Mouse (Mus musculus) midbrain, postnatal 0 days (tissue): ENCODE measurements around the gene Lrrc4b. TPM values are rescaled to one million over a fixed set of nuclear protein-coding genes. Genes with fewer than 3 reads are reported as not detected.

Source experiments
- ATAC-seq: fragments of 200-750 bp; cut with Nextera tagmentation; 2 replicates; pipeline ENCODE4 v1.8.0; 2017; ENCODE audit warnings: moderate number of reproducible peaks, mild to moderate bottlenecking, moderate TSS enrichment, moderate library complexity; ENCODE audit not compliant: low FRiP score
- DNase-seq: peaks from one replicate; pipeline ENCODE4 v3.0.0-alpha.2; 2015; ENCODE audit warnings: low spot score
- H3K27ac ChIP-seq: fragments of 300-500 bp; sonication (generic); 2 replicates; pipeline ENCODE4 v1.5.1; 2014; ENCODE audit warnings: low read depth, mild to moderate bottlenecking, low read length, mixed read lengths
- H3K27me3 ChIP-seq: fragments of 300-500 bp; sonication (generic); 2 replicates; pipeline ENCODE4 v1.6.1; 2014; ENCODE audit warnings: low read length, control low read depth, mixed read lengths; ENCODE audit not compliant: insufficient read depth
- H3K36me3 ChIP-seq: fragments of 300-500 bp; sonication (generic); 2 replicates; pipeline ENCODE4 v1.6.1; 2014; ENCODE audit warnings: low read length, control low read depth, mixed read lengths; ENCODE audit not compliant: insufficient read depth
- H3K4me1 ChIP-seq: fragments of 300-500 bp; sonication (generic); 2 replicates; pipeline ENCODE4 v1.6.1; 2014; ENCODE audit warnings: mild to moderate bottlenecking, control low read depth, antibody characterized with exemption, low read length, mixed read lengths; ENCODE audit not compliant: insufficient read depth
- H3K4me2 ChIP-seq: fragments of 300-500 bp; sonication (generic); 2 replicates; pipeline ENCODE4 v1.6.1; 2014; ENCODE audit warnings: low read depth, mild to moderate bottlenecking, low read length, mixed read lengths; ENCODE audit not compliant: poor library complexity, severe bottlenecking
- H3K4me3 ChIP-seq: fragments of 300-500 bp; sonication (generic); 2 replicates; pipeline ENCODE4 v1.5.1; 2014; ENCODE audit warnings: low read depth, mild to moderate bottlenecking, low read length, moderate library complexity
- H3K9ac ChIP-seq: fragments of 300-500 bp; sonication (generic); replicated peaks from 2 replicates; pipeline ENCODE4 v1.6.1; 2014; ENCODE audit warnings: mild to moderate bottlenecking, low read length, moderate library complexity, mixed read lengths; ENCODE audit not compliant: poor library complexity, severe bottlenecking
- H3K9me3 ChIP-seq: fragments of 300-500 bp; sonication (generic); 2 replicates; pipeline ENCODE4 v1.6.1; 2016; ENCODE audit warnings: low read length, control low read depth
- CTCF ChIP-seq: IDR thresholded peaks from 2 replicates; pipeline ENCODE4 v1.5.1; 2016; ENCODE audit warnings: antibody characterized with exemption, mild to moderate bottlenecking
- WGBS: fragments of 180-500 bp; shearing (Covaris S2); extraction: QIAGEN DNeasy Blood & Tissue Kit; methylation state at CpG from one replicate; pipeline ENCODE4 v1.1.7; 2014; 5-methylcytosine and 5-hydroxymethylcytosine counted together
- polyA plus RNA-seq: library from polyadenylated mRNA; unstranded; fragments of >200 nt; fragmentation: Nextera tagmentation; extraction: Ambion mirVana; gene quantifications from 2 replicates; pipeline ENCODE4 v1.2.1, GENCODE M21; 2015
- total RNA-seq: library from RNA; depleted of rRNA; stranded (reverse); fragments of >200 nt; gene quantifications from 2 replicates; pipeline ENCODE4 v1.2.3, GENCODE M21; 2014

Gene Lrrc4b
- total and polyA plus RNA-seq, 2 experiments from 2014 or later = 26.9 to 657 TPM

- H3K9ac ChIP-seq = no peak overlapping the region
- H3K27ac ChIP-seq = no peak overlapping the region
- ATAC-seq = no peak
- no peak overlapping the region for H3K4me3 ChIP-seq
- DNase-seq = no peak
- no peak overlapping the region for H3K4me2 ChIP-seq
- no peaks in the 10 kb centered on the region for H3K9me3 ChIP-seq
- no peak for TF ChIP-seq CTCF
- peaks cover 38% of the 10 kb centered on the region for H3K36me3 ChIP-seq
- H3K4me1 ChIP-seq = no peaks in the 10 kb centered on the region
- WGBS = 86% methylated on average over 7 of the region's 7 CpGs
- no peaks in the 10 kb centered on the region for H3K27me3 ChIP-seq
Measured at GRCm38 (mm10) chr7:44487936-44488335, 59.1 kb downstream of the Lrrc4b start.

GRCm38 (mm10) chr7:44488545-44488944, 59.7 kb downstream of the Lrrc4b start:
- Histone ChIP-seq H3K4me3 (no peak overlapping the region), H3K9ac (no peak overlapping the region), H3K27me3 (no peaks in the 10 kb centered on the region), H3K27ac (no peak overlapping the region), H3K36me3 (peaks cover 38% of the 10 kb centered on the region), H3K4me2 (no peak overlapping the region), H3K9me3 (no peaks in the 10 kb centered on the region), H3K4me1 (no peaks in the 10 kb centered on the region)
- DNase-seq (no peak), ATAC-seq (no peak)
- WGBS = 95% methylated on average over 8 of the region's 8 CpGs
- TF ChIP-seq CTCF = no peak

- H3K36me3 ChIP-seq = peaks cover 38% of the 10 kb centered on the region
- H3K9ac ChIP-seq = no peak overlapping the region
- no peak for ATAC-seq
- no peaks in the 10 kb centered on the region for H3K27me3 ChIP-seq
- DNase-seq = no peak
- no peak overlapping the region for H3K4me3 ChIP-seq
- WGBS = 83% methylated on average over 4 of the region's 4 CpGs
- no peaks in the 10 kb centered on the region for H3K9me3 ChIP-seq
- no peak for TF ChIP-seq CTCF
- no peak overlapping the region for H3K4me2 ChIP-seq
- H3K27ac ChIP-seq = no peak overlapping the region
- peaks cover 3% of the 10 kb centered on the region for H3K4me1 ChIP-seq
Measured at GRCm38 (mm10) chr7:44490281-44490680, 61.5 kb downstream of the Lrrc4b start.

- H3K36me3 ChIP-seq = peaks cover 38% of the 10 kb centered on the region
- no peak overlapping the region for H3K4me2 ChIP-seq
- H3K4me1 ChIP-seq = peaks cover 8% of the 10 kb centered on the region
- ATAC-seq (no peak), DNase-seq (no peak)
- no peak for TF ChIP-seq CTCF
- H3K9ac ChIP-seq = no peak overlapping the region
- no peaks in the 10 kb centered on the region for H3K27me3 ChIP-seq
- 98% methylated on average over 5 of the region's 5 CpGs for WGBS
- no peak overlapping the region for H3K4me3 ChIP-seq
- no peak overlapping the region for H3K27ac ChIP-seq
- H3K9me3 ChIP-seq = no peaks in the 10 kb centered on the region
Measured at GRCm38 (mm10) chr7:44491391-44491790, 62.6 kb downstream of the Lrrc4b start.

GRCm38 (mm10) chr7:44492166-44492826, 63.5 kb downstream of the Lrrc4b start:
- TF ChIP-seq CTCF = no peak
- ATAC-seq (no peak), DNase-seq (no peak)
- Histone ChIP-seq H3K27ac (no peak overlapping the region), H3K9ac (no peak overlapping the region; the same call in 1 of the 2 replicates), H3K9me3 (no peaks in the 10 kb centered on the region), H3K27me3 (no peaks in the 10 kb centered on the region), H3K4me1 (peaks cover 8% of the 10 kb centered on the region), H3K36me3 (peaks cover 38% of the 10 kb centered on the region), H3K4me3 (no peak overlapping the region), H3K4me2 (no peak overlapping the region)
- WGBS = 89% methylated on average over 21 of the region's 21 CpGs

- Histone ChIP-seq H3K4me2 (no peak overlapping the region), H3K4me3 (0 out of 2 replicates have a peak overlapping the region, but pooled peaks have one; percentile 70), H3K9ac (peak overlapping the region; percentile 95; the same call in 1 of the 2 replicates), H3K27me3 (no peaks in the 10 kb centered on the region), H3K9me3 (no peaks in the 10 kb centered on the region), H3K36me3 (peaks cover 32% of the 10 kb centered on the region), H3K4me1 (peaks cover 8% of the 10 kb centered on the region), H3K27ac (no peak overlapping the region)
- no peak for ATAC-seq
- no peak for DNase-seq
- TF ChIP-seq CTCF = no peak
- 96% methylated on average over 12 of the region's 12 CpGs for WGBS
Measured at GRCm38 (mm10) chr7:44494681-44495080, 65.9 kb downstream of the Lrrc4b start.
